Mouse (Mus musculus): ENCODE data around the gene Polrmt.

Polrmt gene

GRCm38 (mm10) chr10:79738259-79738658 lies 8.1 kb downstream of the Polrmt start:
- DNase-seq: no peak

DNA sequence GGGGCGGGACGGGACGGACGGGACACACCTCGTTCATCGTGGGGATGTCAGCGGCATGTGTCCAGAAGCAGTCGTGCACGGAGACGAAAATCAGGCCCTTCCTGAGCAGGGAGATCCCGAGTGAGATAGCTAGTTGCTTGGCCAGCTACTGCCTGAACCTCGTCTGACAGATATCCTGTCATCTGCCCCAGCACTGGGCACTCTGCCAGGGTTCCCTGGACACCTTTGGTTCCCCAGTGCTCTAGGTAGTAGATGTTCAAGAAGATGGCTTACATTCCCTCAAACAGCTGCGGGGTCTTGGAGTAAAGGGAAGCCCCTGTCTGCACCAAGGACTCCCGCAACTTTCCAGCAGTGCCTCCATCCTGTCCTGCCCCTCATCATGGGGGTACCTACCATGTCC lies 9.7 kb downstream of the Polrmt start:
- no peak for DNase-seq

DNA sequence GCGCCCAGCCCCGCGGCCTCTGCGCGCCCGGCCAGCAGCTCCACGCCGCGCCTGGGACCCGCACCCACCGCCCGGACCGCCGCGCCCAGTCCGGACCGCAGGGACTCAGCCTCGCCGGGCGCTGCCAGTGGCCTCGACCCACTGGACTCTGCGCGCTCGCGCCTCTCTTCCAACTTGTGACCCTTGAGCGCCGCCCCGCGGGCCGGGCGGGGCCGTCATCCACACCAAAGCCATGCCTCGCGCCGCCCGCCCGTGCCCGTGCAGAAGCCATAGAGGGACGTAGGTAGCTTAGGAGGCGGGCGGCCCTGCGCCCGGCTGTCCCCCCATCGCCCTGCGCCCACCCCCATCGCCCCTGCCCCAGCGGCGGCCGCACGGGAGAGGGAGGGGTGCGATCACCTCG lies 11.0 kb downstream of the Polrmt start:
- no peak for DNase-seq

GRCm38 (mm10) chr10:79733847-79734246 lies 12.5 kb downstream of the Polrmt start:
- no peak for DNase-seq

GRCm38 (mm10) chr10:79732500-79732899 lies 13.9 kb downstream of the Polrmt start:
- DNase-seq: no peak

DNA sequence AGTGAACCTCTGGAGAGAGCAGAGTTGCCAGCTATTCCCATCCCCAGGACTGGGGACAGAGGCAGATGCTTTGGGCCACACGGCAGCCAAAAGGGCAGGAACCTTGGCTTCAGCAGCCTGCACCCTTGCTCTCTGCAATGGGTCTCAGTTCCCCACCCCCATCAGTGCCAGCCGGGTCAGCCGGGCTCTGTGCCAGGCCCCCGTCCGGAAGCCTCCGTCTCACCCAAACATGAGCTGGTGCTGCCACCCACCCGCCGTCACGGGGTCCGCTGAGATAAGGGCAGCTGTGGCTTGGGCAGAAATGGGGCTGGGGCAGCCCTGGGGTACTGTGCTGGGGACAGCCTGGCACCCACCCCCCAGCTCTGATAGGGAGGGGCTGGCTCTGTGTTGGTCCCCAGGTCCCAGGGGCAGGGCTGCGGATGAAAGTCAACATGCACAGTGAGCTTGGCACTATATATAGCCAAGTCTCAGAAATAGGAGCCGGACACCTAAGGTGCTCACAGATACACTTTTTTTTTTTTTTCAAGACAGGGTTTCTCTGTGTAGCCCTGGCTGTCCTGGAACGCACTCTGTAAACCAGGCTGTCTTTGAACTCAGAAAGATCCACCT lies 16.9 kb downstream of the Polrmt start:
- no peak for DNase-seq

DNA sequence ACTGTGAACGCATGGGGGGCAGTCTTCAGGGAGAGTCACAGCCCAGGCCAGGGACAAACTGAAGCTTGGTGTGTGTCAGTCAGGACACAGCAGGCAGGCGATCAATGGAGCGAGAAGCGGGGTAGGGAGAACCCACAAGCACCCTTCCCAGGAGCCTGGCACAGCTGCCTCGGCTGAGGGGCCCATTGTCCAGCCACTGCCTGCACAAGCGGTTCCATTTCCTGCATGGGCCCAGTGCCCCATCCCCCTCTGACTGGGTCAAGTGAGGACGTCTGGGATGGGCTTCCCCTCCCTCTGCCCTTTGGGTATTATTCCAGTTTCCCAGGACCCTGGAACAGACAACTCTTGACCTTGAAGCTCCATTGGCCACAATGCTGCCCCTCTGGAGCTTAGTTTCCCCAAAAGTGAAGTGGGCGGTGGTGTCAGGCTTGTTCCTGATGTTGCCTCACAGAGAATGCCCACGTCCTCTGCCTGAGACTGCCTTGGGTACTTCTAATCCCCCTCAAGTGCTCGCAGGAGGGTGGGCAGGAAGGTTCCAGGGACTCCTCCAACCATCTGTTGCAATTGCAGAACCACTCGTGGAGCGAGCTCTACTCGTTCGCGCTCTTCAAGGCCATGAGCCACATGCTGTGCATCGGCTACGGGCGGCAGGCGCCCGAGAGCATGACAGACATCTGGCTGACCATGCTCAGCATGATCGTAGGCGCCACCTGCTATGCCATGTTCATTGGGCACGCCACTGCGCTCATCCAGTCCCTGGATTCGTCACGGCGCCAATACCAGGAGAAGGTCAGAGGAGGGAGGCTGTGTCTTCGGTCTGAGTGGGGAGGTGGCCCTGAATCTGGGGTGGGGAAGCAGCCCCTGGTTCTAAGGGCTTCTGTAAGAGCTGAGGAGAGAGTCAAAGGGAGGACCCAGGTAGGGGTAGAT lies 17.8 kb downstream of the Polrmt start:
- no peak for DNase-seq

GRCm38 (mm10) chr10:79726090-79726489 lies 20.3 kb downstream of the Polrmt start:
- no peak for DNase-seq

DNA sequence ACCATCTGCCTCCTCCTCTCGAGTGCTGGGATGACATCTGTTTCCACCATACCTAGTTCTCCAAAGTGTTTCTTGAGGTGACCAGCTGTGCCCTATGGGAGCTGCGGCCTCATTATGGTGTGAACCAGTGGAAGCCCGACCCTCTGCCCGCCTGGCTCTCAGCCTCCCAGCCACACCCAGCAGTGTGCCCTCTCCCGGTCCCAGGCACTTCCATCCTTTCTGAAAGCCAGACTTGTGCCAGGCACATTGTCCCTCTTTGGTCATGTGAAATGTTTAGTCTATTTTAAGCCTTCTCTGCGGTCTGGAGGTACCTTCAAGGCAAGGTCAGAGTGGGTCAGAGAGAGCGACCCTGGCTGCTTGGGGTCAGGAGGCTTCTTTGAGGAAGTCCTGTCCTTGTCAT lies 22.7 kb downstream of the Polrmt start:
- DNase-seq: no peak

- DNase-seq: no peak
These were observed 23.3 kb downstream of the Polrmt start for GRCm38 (mm10) chr10:79723047-79723446.

GRCm38 (mm10) chr10:79721089-79721488 lies 25.3 kb downstream of the Polrmt start:
- no peak for DNase-seq

- DNase-seq: peak; percentile 74
These were observed 28.6 kb downstream of the Polrmt start for GRCm38 (mm10) chr10:79717640-79718357.

DNA sequence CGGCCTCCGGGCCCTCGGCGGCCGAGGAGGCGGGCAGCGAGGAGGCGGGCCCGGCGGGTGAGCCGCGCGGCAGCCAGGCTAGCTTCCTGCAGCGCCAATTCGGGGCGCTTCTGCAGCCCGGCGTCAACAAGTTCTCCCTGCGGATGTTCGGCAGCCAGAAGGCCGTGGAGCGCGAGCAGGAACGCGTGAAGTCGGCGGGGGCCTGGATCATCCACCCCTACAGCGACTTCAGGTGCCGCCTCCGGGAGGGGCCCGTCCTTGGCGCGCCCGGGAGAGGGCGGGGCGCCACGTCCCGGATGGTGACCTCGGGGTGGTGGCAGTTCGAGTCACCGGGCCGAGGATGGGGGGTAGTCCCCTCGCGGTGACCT lies 29.4 kb downstream of the Polrmt start:
- DNase-seq: peak; percentile 76

DNA sequence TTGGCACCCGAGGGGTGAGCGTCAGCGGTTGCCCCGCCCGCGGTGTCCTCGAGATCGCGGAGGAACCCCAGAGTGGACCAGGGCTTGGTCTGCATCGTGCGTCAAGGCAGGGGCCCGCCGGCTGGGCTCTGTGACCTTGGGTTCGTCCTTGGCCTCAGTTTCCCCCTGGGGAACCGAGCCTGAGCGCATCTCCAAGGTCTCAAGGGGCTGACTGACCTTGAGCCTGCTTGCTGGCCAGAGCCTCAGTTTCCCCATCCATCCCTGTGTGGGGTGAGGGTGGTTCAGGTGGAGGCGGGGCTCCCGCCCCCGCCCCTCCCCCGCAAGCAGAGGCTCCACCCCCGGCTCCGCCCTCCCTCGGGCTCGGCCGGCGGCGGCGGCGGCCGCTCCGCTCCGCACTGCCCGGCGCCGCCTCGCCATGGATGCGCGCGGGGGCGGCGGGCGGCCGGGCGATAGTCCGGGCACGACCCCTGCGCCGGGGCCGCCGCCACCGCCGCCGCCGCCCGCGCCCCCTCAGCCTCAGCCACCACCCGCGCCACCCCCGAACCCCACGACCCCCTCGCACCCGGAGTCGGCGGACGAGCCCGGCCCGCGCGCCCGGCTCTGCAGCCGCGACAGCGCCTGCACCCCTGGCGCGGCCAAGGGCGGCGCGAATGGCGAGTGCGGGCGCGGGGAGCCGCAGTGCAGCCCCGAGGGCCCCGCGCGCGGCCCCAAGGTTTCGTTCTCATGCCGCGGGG lies 30.0 kb downstream of the Polrmt start, which contains the start of gene Hcn2:
Gene Hcn2, plus strand, starts transcription at position 381 of the 734 bp plus-strand sequence.
- DNase-seq: peak; percentile 77

DNA sequence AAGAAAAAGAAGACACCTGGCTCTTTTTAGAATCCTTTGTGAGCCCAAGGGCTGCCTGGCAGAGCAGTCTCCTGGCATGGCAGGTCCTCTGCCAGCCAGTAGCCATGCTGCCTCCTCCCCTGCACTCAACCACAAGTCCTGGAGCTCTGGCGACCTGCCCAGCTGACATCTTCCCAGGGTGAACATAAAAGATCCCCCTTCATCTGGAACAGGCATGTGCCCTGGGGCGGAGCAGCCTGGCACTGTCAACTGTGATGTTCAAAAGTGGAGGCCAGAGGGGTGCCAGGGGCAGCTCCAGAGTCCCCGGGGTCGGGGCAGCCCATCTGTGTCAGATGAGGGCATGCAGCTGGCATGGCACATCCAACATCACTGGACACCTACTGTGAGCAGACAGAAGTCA lies 31.4 kb downstream of the Polrmt start:
- DNase-seq: peak; percentile 70

GRCm38 (mm10) chr10:79713163-79713562 lies 33.2 kb downstream of the Polrmt start:
- DNase-seq: no peak

- peak; percentile 85 for DNase-seq
These were observed 33.8 kb downstream of the Polrmt start for GRCm38 (mm10) chr10:79712499-79713126.

GRCm38 (mm10) chr10:79712029-79712428 lies 34.4 kb downstream of the Polrmt start:
- peak; percentile 49 for DNase-seq

DNA sequence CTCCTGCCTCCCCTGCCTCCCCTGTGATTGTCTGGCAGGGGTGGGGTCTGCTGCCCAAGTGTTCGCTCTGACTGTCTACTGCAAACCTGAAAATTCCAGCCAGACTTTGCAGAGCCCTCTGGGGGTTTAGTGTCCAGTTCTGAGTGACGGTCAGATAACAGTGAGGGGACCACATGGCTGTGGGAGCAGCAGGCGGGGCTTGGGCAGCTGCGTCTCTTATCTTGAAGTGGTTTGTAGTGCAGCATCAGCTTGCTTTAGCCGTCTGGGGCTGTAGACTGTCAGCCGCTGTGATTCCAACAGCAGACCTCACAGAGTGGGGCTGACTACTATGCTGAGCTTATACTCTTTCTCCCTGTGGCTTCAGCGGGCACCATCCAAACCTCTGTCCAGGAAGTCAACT lies 37.1 kb downstream of the Polrmt start:
- DNase-seq: no peak

GRCm38 (mm10) chr10:79708668-79709067 lies 37.7 kb downstream of the Polrmt start:
- no peak for DNase-seq

GRCm38 (mm10) chr10:79707759-79708158 lies 38.6 kb downstream of the Polrmt start:
- DNase-seq: peak; percentile 50

DNA sequence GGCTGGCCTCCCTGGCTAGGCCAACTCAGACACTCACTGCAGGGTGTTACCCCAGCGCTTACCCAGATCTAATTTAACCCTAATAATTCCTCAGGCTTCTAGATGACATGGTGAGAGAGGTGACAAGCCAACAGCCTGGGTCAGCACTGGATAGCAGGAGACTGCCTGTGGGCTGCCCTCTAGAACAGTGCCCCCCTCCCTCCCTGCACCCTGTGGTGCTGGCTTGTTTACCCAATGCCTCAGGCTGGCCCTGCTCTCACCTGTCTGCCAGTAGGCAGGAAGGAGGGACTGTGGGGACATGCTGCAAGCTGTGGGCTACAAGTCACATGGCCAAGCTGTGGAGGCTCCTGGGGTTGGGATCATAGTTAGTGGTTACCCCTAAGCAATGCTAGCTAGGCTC lies 39.2 kb downstream of the Polrmt start:
- DNase-seq: peak; percentile 84
